Mouse (Mus musculus) stomach, embryonic 14.5 days (tissue): ENCODE measurements around the gene Wdr19. TPM values are rescaled to one million over a fixed set of nuclear protein-coding genes. Genes with fewer than 3 reads are reported as not detected.

Experiments used
- ATAC-seq: fragments of 200-750 bp; cut with Nextera tagmentation; 2 replicates; pipeline ENCODE4 v1.8.0; 2017; ENCODE audit warnings: low read depth, moderate TSS enrichment; ENCODE audit not compliant: insufficient number of reproducible peaks, insufficient read depth, low FRiP score
- H3K27ac ChIP-seq: fragments of 300-500 bp; sonication (generic); 2 replicates; pipeline ENCODE4 v1.5.1; 2014; ENCODE audit warnings: mild to moderate bottlenecking, low read length, moderate library complexity, mixed read lengths
- H3K27me3 ChIP-seq: fragments of 300-500 bp; sonication (generic); 2 replicates; pipeline ENCODE4 v1.6.1; 2014; ENCODE audit warnings: low read length, control low read depth, mixed read lengths; ENCODE audit not compliant: control insufficient read depth, insufficient read depth
- H3K36me3 ChIP-seq: fragments of 300-500 bp; sonication (generic); 2 replicates; pipeline ENCODE4 v1.6.1; 2014; ENCODE audit warnings: mild to moderate bottlenecking, control low read depth, low read length, moderate library complexity, mixed read lengths; ENCODE audit not compliant: control insufficient read depth, insufficient read depth
- H3K4me1 ChIP-seq: fragments of 300-500 bp; sonication (generic); 2 replicates; pipeline ENCODE4 v1.6.1; 2014; ENCODE audit warnings: low read length, control low read depth, mixed read lengths; ENCODE audit not compliant: control insufficient read depth, insufficient read depth
- H3K4me2 ChIP-seq: fragments of 300-500 bp; sonication (generic); replicated peaks from 2 replicates; pipeline ENCODE4 v1.6.1; 2014; ENCODE audit warnings: low read depth, low read length, control low read depth
- H3K4me3 ChIP-seq: fragments of 300-500 bp; sonication (generic); 2 replicates; pipeline ENCODE4 v1.5.1; 2014; ENCODE audit warnings: low read depth, low read length, control low read depth
- H3K9ac ChIP-seq: fragments of 300-500 bp; sonication (generic); replicated peaks from 2 replicates; pipeline ENCODE4 v1.6.1; 2014; ENCODE audit warnings: low read depth, mild to moderate bottlenecking, control low read depth, low read length, moderate library complexity, mixed read lengths
- H3K9me3 ChIP-seq: fragments of 300-500 bp; sonication (generic); 2 replicates; pipeline ENCODE4 v1.6.1; 2016; ENCODE audit warnings: low read depth, low read length, control low read depth; ENCODE audit not compliant: control insufficient read depth
- WGBS: fragments of 180-500 bp; shearing (Covaris S2); extraction: QIAGEN DNeasy Blood & Tissue Kit; methylation state at CpG from one replicate; pipeline ENCODE4 v1.1.7; 2014; 5-methylcytosine and 5-hydroxymethylcytosine counted together
- polyA plus RNA-seq: library from polyadenylated mRNA; unstranded; fragments of >200 nt; fragmentation: Nextera tagmentation; extraction: Ambion mirVana; gene quantifications from 2 replicates; pipeline ENCODE4 v1.2.1, GENCODE M21; 2014

Wdr19 gene
- polyA plus RNA-seq, 1 experiment from 2014 or later: 10.6 TPM

- Histone ChIP-seq H3K4me3 (no peak overlapping the region), H3K27ac (no peak overlapping the region), H3K9me3 (no peaks in the 10 kb centered on the region), H3K4me1 (no peaks in the 10 kb centered on the region), H3K36me3 (no peaks in the 10 kb centered on the region), H3K27me3 (no peaks in the 10 kb centered on the region), H3K4me2 (no peak overlapping the region), H3K9ac (no peak overlapping the region)
- 87% methylated on average over 20 of the region's 20 CpGs for WGBS
- ATAC-seq: no peak
Observed at GRCm38 (mm10) chr5:65158696-65159305, 40.7 kb upstream of the Wdr19 start.

GRCm38 (mm10) chr5:65163001-65163400 lies 36.5 kb upstream of the Wdr19 start:
- Histone ChIP-seq H3K9me3 (no peaks in the 10 kb centered on the region), H3K27me3 (no peaks in the 10 kb centered on the region), H3K4me1 (no peaks in the 10 kb centered on the region), H3K4me2 (no peak overlapping the region), H3K27ac (no peak overlapping the region), H3K36me3 (no peaks in the 10 kb centered on the region), H3K4me3 (no peak overlapping the region), H3K9ac (no peak overlapping the region)
- 67% methylated on average over 5 of the region's 5 CpGs for WGBS
- ATAC-seq: no peak

GRCm38 (mm10) chr5:65163489-65164092 lies 35.9 kb upstream of the Wdr19 start:
- Histone ChIP-seq H3K9ac (no peak overlapping the region), H3K4me3 (no peak overlapping the region), H3K27ac (no peak overlapping the region), H3K4me1 (peaks cover 2% of the 10 kb centered on the region; the same call in 1 of the 2 replicates), H3K9me3 (no peaks in the 10 kb centered on the region), H3K36me3 (no peaks in the 10 kb centered on the region), H3K4me2 (no peak overlapping the region), H3K27me3 (no peaks in the 10 kb centered on the region)
- WGBS: 58% methylated on average over 17 of the region's 17 CpGs
- ATAC-seq: no peak

- peaks cover 7% of the 10 kb centered on the region; the same call in 1 of the 2 replicates for H3K4me1 ChIP-seq
- WGBS: 82% methylated on average over 9 of the region's 9 CpGs
- H3K9me3 ChIP-seq: no peaks in the 10 kb centered on the region
- H3K27ac ChIP-seq: no peak overlapping the region
- ATAC-seq: no peak
- H3K27me3 ChIP-seq: no peaks in the 10 kb centered on the region
- no peak overlapping the region for H3K4me2 ChIP-seq
- no peak overlapping the region for H3K9ac ChIP-seq
- no peaks in the 10 kb centered on the region for H3K36me3 ChIP-seq
- H3K4me3 ChIP-seq: no peak overlapping the region
Observed at GRCm38 (mm10) chr5:65170206-65170605, 29.3 kb upstream of the Wdr19 start.

GRCm38 (mm10) chr5:65175035-65175917 lies 24.2 kb upstream of the Wdr19 start:
- H3K9me3 ChIP-seq: no peaks in the 10 kb centered on the region
- no peaks in the 10 kb centered on the region for H3K27me3 ChIP-seq
- H3K4me2 ChIP-seq: 0 out of 2 replicates have a peak overlapping the region, but pooled peaks have one; percentile 24
- WGBS: 62% methylated on average over 26 of the region's 26 CpGs
- H3K4me3 ChIP-seq: no peak overlapping the region
- H3K4me1 ChIP-seq: 0 out of 2 replicates have a peak, but pooled peaks cover 12% of the 10 kb centered on the region
- H3K36me3 ChIP-seq: no peaks in the 10 kb centered on the region
- H3K27ac ChIP-seq: no peak overlapping the region
- H3K9ac ChIP-seq: no peak overlapping the region
- ATAC-seq: no peak

- H3K27me3 ChIP-seq: no peaks in the 10 kb centered on the region
- H3K9me3 ChIP-seq: no peaks in the 10 kb centered on the region
- no peaks in the 10 kb centered on the region for H3K36me3 ChIP-seq
- H3K4me1 ChIP-seq: 0 out of 2 replicates have a peak, but pooled peaks cover 12% of the 10 kb centered on the region
- H3K4me3 ChIP-seq: no peak overlapping the region
- H3K4me2 ChIP-seq: 0 out of 2 replicates have a peak overlapping the region, but pooled peaks have one; percentile 24
- no peak for ATAC-seq
- WGBS: 68% methylated on average over 13 of the region's 13 CpGs
- no peak overlapping the region for H3K27ac ChIP-seq
- H3K9ac ChIP-seq: no peak overlapping the region
Observed at GRCm38 (mm10) chr5:65175918-65176484, 23.5 kb upstream of the Wdr19 start.

- H3K9me3 ChIP-seq: no peaks in the 10 kb centered on the region
- WGBS: 15% methylated on average over 11 of the region's 11 CpGs
- H3K27ac ChIP-seq: no peak overlapping the region
- H3K27me3 ChIP-seq: no peaks in the 10 kb centered on the region
- H3K4me1 ChIP-seq: 0 out of 2 replicates have a peak, but pooled peaks cover 12% of the 10 kb centered on the region
- H3K9ac ChIP-seq: no peak overlapping the region
- H3K4me3 ChIP-seq: no peak overlapping the region
- no peak overlapping the region; the same call in 1 of the 2 replicates for H3K4me2 ChIP-seq
- H3K36me3 ChIP-seq: no peaks in the 10 kb centered on the region
- peak; percentile 71; the same call in 1 of the 2 replicates for ATAC-seq
Observed at GRCm38 (mm10) chr5:65177026-65177514, 22.4 kb upstream of the Wdr19 start.

- H3K9ac ChIP-seq: no peak overlapping the region
- H3K36me3 ChIP-seq: no peaks in the 10 kb centered on the region
- WGBS: 92% methylated on average over 9 of the region's 9 CpGs
- H3K4me3 ChIP-seq: no peak overlapping the region
- H3K27ac ChIP-seq: no peak overlapping the region
- no peak for ATAC-seq
- H3K9me3 ChIP-seq: no peaks in the 10 kb centered on the region
- H3K4me1 ChIP-seq: 0 out of 2 replicates have a peak, but pooled peaks cover 12% of the 10 kb centered on the region
- H3K27me3 ChIP-seq: no peaks in the 10 kb centered on the region
- H3K4me2 ChIP-seq: no peak overlapping the region
Observed at GRCm38 (mm10) chr5:65178477-65178876, 21.0 kb upstream of the Wdr19 start.
